Mouse (Mus musculus) stomach, postnatal 0 days (tissue): ENCODE results near the gene Nhlrc2. TPM values are rescaled to one million over a fixed set of nuclear protein-coding genes. Genes with fewer than 3 reads are reported as not detected.

Source experiments
- ATAC-seq: fragments of 200-750 bp; cut with Nextera tagmentation; 2 replicates; pipeline ENCODE4 v1.8.0; 2017; ENCODE audit not compliant: low FRiP score, low TSS enrichment
- DNase-seq: peaks from one replicate; pipeline ENCODE4 v3.0.0-alpha.2; 2016; ENCODE audit warnings: low spot score
- H3K27ac ChIP-seq: fragments of 300-500 bp; sonication (generic); replicated peaks from 2 replicates; pipeline ENCODE4 v1.5.1; 2014; ENCODE audit warnings: mild to moderate bottlenecking, control low read depth
- H3K27me3 ChIP-seq: fragments of 300-500 bp; sonication (generic); 2 replicates; pipeline ENCODE4 v1.6.1; 2014; ENCODE audit warnings: low read length; ENCODE audit not compliant: control insufficient read depth, insufficient read depth
- H3K36me3 ChIP-seq: fragments of 300-500 bp; sonication (generic); 2 replicates; pipeline ENCODE4 v1.6.1; 2014; ENCODE audit warnings: low read length, mixed read lengths; ENCODE audit not compliant: control insufficient read depth, insufficient read depth
- H3K4me1 ChIP-seq: fragments of 300-500 bp; sonication (generic); replicated peaks from 2 replicates; pipeline ENCODE4 v1.6.1; 2014; ENCODE audit warnings: antibody characterized with exemption; ENCODE audit not compliant: control insufficient read depth, insufficient read depth
- H3K4me2 ChIP-seq: fragments of 300-500 bp; sonication (generic); replicated peaks from 2 replicates; pipeline ENCODE4 v1.6.1; 2014; ENCODE audit warnings: low read depth, mild to moderate bottlenecking, control low read depth, moderate library complexity
- H3K4me3 ChIP-seq: fragments of 300-500 bp; sonication (generic); 2 replicates; pipeline ENCODE4 v1.5.1; 2014; ENCODE audit warnings: low read depth, low read length, control low read depth
- H3K9ac ChIP-seq: fragments of 300-500 bp; sonication (generic); 2 replicates; pipeline ENCODE4 v1.6.1; 2014; ENCODE audit warnings: mild to moderate bottlenecking, low read length, control low read depth, mixed read lengths
- H3K9me3 ChIP-seq: fragments of 300-500 bp; sonication (generic); 2 replicates; pipeline ENCODE4 v1.6.1; 2016; ENCODE audit warnings: low read length; ENCODE audit not compliant: control insufficient read depth
- CTCF ChIP-seq: IDR thresholded peaks from 2 replicates; pipeline ENCODE4 v1.5.1; 2016; ENCODE audit warnings: antibody characterized with exemption, low read depth, mild to moderate bottlenecking, moderate library complexity
- EP300 ChIP-seq: optimal IDR thresholded peaks from 2 replicates; pipeline ENCODE3; 2016; ENCODE audit warnings: antibody characterized with exemption
- WGBS: fragments of 180-500 bp; shearing (Covaris S2); extraction: QIAGEN DNeasy Blood & Tissue Kit; methylation state at CpG from one replicate; pipeline ENCODE4 v1.1.7; 2014; 5-methylcytosine and 5-hydroxymethylcytosine counted together
- polyA plus RNA-seq: library from polyadenylated mRNA; unstranded; fragments of >200 nt; fragmentation: Nextera tagmentation; extraction: Ambion mirVana; gene quantifications from 2 replicates; pipeline ENCODE4 v1.2.1, GENCODE M21; 2015

The Nhlrc2 gene
- polyA plus RNA-seq, 1 experiment from 2014 or later = 8.2 TPM

DNA sequence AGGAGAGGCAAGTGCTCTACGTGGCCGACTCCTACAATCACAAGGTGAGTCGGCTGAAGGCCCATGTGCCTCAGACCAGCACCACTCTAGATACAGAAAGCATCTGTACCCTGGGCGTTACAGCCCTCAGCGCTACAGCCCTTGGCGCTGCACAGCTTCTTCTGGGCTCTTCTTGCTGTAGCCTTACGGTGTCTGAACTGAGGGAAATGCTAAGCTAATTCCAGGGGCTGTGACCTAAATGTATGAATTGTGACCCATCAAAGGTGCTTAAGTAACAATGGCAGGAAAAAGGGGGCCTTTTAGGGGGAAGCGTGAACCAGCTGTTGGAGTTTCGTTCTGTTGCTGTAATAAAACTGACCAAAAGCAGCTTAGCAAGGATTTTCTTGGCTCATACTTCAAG is 44.4 kb downstream of the Nhlrc2 start:
- no peak for TF ChIP-seq CTCF
- TF ChIP-seq EP300 = no peak
- no peak overlapping the region for H3K4me3 ChIP-seq
- no peak for DNase-seq

DNA sequence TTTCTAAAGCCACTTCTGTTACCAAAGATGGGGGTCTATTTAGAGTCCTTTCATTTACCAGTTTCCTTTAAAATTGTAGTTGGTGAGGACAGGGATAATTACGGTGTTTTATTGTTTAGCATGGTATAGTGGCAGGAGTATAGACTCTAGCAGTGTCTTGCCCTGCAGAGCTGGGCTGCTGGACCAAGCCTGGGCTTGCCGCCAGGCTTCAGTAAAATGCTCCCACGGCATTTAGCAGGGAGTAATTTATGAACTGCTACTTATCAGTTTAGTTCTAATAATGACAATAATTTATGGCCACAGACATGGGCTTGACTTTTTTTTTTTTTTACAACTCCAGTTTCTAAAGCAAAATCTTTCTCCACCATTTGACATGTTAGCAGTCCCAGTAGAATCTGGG is 51.9 kb downstream of the Nhlrc2 start:
- Histone ChIP-seq H3K4me1 (0 out of 2 replicates have a peak, but pooled peaks cover 2% of the 10 kb centered on the region), H3K27me3 (no peaks in the 10 kb centered on the region), H3K9ac (no peak overlapping the region), H3K4me2 (no peak overlapping the region), H3K9me3 (no peaks in the 10 kb centered on the region), H3K36me3 (peaks cover 10% of the 10 kb centered on the region; the same call in 1 of the 2 replicates), H3K27ac (no peak overlapping the region), H3K4me3 (no peak overlapping the region)
- 38% methylated on average over 3 of the region's 3 CpGs for WGBS
- ATAC-seq (no peak), DNase-seq (no peak)
- no peak for TF ChIP-seq EP300
- TF ChIP-seq CTCF = no peak

More for the DNA sequence above, 44.4 kb downstream of the Nhlrc2 start:
- Histone ChIP-seq H3K9me3 (no peaks in the 10 kb centered on the region), H3K27ac (no peak overlapping the region), H3K4me2 (no peak overlapping the region), H3K27me3 (no peaks in the 10 kb centered on the region), H3K4me1 (no peaks in the 10 kb centered on the region), H3K9ac (no peak overlapping the region), H3K36me3 (peaks cover 28% of the 10 kb centered on the region)
- ATAC-seq = no peak
- 69% methylated on average over 9 of the region's 9 CpGs for WGBS

DNA sequence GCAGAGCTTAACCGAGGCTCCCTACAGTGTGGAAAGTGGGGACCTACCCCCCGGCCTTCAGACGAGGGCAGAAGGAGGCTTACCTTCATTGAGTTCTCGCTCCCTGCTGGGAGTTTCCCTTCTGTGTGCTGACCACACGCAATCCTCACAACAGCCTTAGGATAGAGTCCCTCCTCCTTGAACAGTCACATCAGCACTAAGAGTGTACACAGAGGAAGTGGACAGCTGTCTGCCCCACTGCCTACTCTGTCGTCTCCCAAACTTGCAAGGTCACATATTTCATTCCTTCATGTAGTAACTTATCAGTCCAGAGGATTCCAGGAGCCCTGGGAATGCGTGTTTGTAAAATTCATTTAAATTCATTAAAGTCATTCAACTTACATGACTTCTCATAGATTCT is 52.7 kb downstream of the Nhlrc2 start:
- no peak for DNase-seq
- ATAC-seq = no peak
- TF ChIP-seq EP300 (no peak), CTCF (no peak)

DNA sequence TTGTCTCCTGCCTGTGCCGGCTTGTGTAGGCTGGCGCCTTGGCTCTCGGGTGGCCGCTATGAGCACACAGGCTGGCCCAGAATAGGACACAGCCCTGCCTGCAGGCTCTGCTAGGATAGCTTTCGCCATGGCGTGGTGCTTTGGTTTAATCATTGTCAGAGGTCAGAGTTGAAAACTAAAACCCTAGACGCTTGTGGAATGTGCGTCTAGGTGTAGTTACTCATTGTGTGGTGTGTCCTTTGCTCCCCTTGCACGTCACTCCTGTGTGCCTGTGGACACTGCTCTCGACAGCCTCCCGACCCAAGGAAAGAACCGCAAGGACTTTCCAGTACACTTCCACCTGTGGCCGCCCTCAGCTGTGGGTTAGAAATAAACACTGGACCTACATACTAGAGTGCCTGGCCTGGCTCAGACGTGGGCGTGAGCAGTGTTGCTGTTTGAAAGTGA is 53.9 kb downstream of the Nhlrc2 start:
- peaks cover 5% of the 10 kb centered on the region; the same call in 1 of the 2 replicates for H3K36me3 ChIP-seq
- H3K4me1 ChIP-seq = 0 out of 2 replicates have a peak, but pooled peaks cover 2% of the 10 kb centered on the region
- 45% methylated on average over 15 of the region's 15 CpGs for WGBS
- H3K9ac ChIP-seq = no peak overlapping the region
- ATAC-seq (peak; percentile 83), DNase-seq (peak; percentile 55)
- H3K4me3 ChIP-seq = no peak overlapping the region
- no peak overlapping the region for H3K4me2 ChIP-seq
- TF ChIP-seq CTCF = peak; percentile 15; the same call in 1 of the 2 replicates
- TF ChIP-seq EP300 = no peak
- H3K27me3 ChIP-seq = no peaks in the 10 kb centered on the region
- H3K9me3 ChIP-seq = no peaks in the 10 kb centered on the region
- no peak overlapping the region for H3K27ac ChIP-seq

More for the DNA sequence above, 52.7 kb downstream of the Nhlrc2 start:
- Histone ChIP-seq H3K27me3 (no peaks in the 10 kb centered on the region), H3K4me3 (no peak overlapping the region), H3K9ac (no peak overlapping the region), H3K4me2 (no peak overlapping the region), H3K36me3 (peaks cover 10% of the 10 kb centered on the region; the same call in 1 of the 2 replicates), H3K27ac (no peak overlapping the region), H3K4me1 (0 out of 2 replicates have a peak, but pooled peaks cover 2% of the 10 kb centered on the region), H3K9me3 (no peaks in the 10 kb centered on the region)
- 69% methylated on average over 7 of the region's 7 CpGs for WGBS

DNA sequence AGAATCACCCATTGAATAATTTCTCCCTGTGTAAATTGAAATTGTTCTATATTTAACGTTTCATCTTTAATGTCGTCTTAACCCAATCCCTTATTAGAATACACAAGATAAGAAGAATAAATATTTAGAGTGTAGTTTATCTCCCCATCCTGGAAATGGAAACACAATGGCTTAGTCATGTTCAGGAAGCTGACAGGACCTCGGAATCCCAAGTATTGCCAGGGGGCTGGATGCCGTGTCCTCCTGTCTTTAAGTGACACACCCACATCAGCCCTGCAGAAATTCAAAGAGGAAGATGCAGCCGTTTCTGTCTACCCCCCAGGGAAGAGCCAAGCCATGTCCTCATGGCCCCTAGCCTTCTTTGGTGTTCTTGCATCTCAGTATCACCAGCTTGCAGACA is 60.9 kb downstream of the Nhlrc2 start:
- Histone ChIP-seq H3K9ac (no peak overlapping the region), H3K9me3 (no peaks in the 10 kb centered on the region), H3K4me2 (no peak overlapping the region), H3K27me3 (no peaks in the 10 kb centered on the region), H3K27ac (no peak overlapping the region), H3K36me3 (no peaks in the 10 kb centered on the region), H3K4me3 (no peak overlapping the region), H3K4me1 (no peaks in the 10 kb centered on the region)
- no peak for ATAC-seq
- 14% methylated on average over 5 of the region's 5 CpGs for WGBS
- no peak for DNase-seq
- TF ChIP-seq EP300 (no peak), CTCF (no peak)

DNA sequence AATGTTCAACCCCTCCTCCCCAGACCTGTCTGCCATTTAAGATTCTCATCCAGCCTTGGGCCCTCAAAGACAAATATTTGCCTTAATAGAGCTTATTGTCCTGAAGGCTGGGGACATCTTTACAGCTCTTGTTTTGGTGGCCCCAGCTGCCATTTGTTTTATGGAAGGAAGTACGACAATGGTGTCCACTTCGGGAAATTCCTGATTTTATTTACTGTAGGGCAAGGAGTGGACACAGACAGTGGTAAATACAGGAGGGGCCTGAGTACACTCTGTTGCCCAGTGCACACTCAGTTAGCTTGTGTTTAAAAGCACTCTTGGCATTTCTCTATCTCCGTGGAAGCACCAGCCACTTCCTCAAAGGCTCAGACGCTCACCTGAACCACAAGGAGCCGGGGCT is 66.1 kb downstream of the Nhlrc2 start:
- Histone ChIP-seq H3K4me3 (no peak overlapping the region), H3K9ac (no peak overlapping the region), H3K4me2 (no peak overlapping the region), H3K4me1 (no peaks in the 10 kb centered on the region), H3K9me3 (no peaks in the 10 kb centered on the region), H3K27ac (no peak overlapping the region), H3K27me3 (no peaks in the 10 kb centered on the region), H3K36me3 (no peaks in the 10 kb centered on the region)
- ATAC-seq = no peak
- WGBS = 60% methylated on average over 5 of the region's 5 CpGs
- TF ChIP-seq EP300 = no peak
- TF ChIP-seq CTCF = no peak
- DNase-seq = no peak
